Mouse (Mus musculus) kidney, postnatal 4 days (tissue): Measurements from ENCODE around the gene Ubxn7.

Source experiments
- DNase-seq, 2 experiments: peaks; one replicate each; pipeline ENCODE4 v3.0.0; 2021; ENCODE audit warnings: mixed read lengths in 2 of 2

The Ubxn7 gene

DNA sequence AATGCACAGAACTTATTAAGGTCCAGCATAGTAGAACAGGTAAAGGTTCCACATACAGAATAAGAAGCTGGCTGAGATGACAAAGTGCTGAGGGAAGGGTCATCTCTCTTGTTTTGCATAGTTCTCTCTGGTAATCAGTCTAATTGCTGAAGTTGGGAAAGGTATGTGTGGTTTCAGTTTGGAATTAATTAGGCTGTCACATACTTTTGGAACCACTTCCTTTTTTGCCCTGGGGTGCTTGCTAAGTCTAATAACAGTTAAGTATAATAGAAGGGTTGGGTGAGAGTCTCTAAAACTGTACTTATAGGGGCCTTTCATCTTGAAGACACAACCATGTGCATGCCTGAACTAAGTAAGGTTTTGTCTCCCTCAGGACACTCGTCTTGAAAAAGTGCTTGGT lies 104.6 kb downstream of the Ubxn7 start:
- DNase-seq: no peak

DNA sequence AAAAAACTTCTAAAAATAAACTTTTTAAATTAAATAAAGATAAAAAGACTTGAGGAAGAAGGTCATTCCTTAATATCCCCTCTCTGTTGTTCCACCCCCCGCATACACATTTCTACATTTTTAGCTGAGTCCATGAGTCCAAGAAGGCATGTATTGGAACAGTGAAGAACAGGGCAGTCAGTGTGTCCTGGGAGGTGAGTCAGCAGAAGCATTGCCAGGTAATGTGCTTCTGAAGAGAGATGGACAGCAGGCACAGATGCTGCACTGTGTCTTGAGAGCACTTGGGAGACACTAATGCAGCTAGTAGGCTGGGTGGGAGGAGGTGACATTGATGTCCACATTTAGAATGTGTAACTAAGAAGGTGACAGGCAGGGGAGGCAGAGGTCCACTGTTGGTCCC lies 105.2 kb downstream of the Ubxn7 start:
- DNase-seq: no peak

DNA sequence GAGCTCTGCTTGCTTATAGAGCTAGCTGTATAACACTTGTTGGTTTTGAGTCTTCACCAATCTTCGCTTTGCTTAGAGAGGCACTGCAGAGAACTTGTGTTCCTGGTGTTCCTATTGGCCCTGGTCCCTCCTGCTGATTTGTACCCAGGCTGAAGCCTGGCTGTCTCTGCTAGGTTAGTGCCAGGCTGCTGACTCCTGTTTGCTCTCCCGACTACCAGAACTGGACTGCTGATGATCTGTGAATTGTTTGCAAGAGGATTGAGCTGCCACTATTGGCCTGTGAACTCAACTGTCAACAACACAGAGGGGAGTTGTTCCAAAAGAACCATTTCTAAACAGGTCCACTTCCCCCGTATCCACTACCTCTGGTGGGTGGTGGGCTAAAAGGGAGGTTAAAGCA lies 109.4 kb downstream of the Ubxn7 start:
- no peak for DNase-seq
